Mouse (Mus musculus): Measurements from ENCODE around the gene Gale.
"Not testable (repeated sequence)": the region's sequence is repeated elsewhere in the genome, so short reads cannot be mapped to it uniquely, and the experiment has no call there.

Gene Gale

DNA sequence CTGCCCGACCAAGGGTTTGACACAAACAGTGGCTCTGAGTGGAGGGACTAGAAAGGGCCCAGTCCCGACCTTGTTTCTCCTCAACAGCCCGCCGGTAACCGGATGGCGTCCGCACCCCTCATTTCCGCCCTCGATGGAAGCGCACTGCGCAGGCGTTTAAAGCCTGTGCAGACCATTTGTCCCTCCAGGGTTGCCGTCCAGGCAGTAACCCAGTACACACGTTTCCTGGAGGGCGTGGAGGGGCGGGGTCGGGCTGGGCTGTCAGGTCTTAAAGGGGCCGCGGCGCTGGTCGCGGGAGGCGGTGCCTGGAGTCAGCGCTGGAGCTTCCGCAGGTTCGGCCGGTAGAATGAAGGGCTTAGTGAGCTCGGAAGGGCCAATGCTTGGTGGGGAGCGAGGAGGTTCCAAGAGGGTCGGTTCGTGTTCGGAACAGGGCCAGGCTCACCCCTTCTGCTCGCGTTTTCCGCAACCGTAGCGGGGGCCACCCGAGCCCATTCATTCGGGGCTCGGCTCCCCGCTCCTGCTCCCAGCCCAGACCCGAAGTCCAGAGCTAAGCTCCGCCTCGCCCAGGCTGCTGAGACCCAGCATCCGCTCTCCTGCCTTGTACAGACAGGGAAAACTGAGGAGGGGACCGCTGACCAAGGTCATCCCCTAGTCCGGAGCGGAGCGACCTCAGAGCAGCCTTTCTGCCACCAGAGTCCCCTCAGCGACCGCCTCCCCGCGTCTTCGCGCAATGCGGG lies at the start of gene Gale:
TSS of gene Gale (plus strand) at position 271 of the 737 bp plus-strand sequence.
- peak; percentile 92 for DNase-seq

DNA sequence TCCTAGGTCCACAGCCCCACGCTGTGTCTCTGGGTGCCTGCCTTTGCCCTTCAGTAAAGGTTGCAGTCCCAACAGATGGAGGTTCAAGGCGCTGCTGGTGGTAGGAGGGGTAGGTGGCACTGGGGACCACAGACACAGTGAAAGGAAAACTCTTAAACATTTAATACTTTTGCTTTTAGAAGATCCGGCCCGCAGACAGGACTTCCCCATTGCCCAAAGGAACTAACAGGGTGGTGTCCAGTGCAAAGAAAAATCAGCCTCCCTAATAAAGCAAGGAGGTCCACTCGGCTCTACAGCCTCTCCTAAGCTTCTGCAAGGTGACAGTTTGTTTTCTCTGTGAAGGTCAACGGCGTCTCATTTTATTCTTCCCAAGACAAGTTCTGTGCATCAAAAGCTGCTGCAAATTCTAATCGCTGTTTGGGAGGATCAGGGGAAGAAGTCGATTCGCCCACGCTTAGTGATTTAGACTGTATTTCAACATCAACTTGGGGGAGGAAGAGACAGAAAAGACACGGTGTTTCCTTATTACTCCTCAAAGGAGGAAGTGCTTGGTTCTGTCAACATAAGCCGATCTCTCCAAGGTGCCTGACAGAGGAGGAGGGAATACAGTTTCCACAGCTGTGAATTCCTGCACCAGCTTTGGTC lies 44.8 kb upstream of the Gale start:
- DNase-seq: no peak

DNA sequence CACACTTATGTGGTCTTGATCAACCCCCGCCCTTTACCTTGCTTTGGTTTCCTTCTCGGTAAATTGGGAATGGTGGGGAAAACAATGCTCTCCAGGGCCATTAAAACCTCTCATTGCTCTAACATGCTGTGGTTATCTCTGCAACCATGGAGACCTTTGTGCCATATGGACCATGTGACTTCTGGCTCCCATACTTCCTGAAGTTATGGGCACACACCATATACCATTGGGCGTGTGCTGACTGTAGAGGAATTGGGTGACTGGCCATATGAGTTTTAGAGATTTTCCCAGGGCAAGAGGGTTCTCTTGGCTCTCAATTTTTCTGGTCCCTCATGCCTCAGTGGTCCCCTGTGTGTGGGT lies 44.3 kb upstream of the Gale start:
- DNase-seq: no peak

DNA sequence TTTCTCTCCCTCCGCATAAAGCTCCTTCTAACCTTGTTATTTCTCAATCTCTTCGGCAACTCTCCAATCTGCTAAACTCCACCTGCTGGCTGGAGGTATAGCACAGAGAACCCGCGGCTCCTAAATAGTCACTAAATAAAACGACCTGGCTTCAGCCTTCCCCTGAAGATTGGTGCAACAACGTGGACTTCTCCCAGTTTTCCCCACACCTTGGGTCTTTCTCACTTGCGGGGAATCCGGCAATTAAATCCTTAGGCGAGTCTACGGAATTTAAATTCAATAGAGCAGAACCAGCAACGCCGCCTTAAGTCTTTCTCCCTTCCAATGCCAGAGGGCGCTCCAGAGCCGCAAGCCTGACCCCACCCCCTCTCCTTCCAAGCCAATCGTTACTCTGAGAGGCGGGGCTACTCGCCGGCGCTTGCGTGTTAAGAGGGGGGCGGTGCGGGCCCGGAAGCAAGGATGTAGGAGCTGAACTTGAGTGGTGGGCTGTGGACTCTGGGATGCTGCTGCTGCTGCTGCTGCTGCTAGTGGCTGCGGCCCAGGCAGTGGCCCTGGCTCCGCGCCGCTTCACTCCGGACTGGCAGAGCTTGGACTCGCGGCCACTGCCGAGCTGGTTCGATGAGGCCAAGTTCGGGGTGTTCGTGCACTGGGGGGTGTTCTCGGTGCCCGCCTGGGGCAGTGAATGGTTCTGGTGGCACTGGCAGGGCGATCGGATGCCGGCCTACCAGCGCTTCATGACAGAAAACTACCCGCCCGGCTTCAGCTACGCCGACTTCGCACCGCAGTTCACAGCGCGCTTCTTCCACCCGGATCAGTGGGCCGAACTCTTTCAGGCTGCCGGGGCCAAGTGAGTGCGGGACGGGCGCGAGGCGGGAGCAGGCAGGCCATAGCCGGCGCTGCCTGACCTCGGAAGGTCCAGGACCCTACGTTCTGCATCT lies 43.0 kb upstream of the Gale start, which contains the start of gene Fuca1:
TSS of gene Fuca1 (plus strand) at position 432 of the 938 bp plus-strand sequence.
- peak; percentile 94 for DNase-seq

DNA sequence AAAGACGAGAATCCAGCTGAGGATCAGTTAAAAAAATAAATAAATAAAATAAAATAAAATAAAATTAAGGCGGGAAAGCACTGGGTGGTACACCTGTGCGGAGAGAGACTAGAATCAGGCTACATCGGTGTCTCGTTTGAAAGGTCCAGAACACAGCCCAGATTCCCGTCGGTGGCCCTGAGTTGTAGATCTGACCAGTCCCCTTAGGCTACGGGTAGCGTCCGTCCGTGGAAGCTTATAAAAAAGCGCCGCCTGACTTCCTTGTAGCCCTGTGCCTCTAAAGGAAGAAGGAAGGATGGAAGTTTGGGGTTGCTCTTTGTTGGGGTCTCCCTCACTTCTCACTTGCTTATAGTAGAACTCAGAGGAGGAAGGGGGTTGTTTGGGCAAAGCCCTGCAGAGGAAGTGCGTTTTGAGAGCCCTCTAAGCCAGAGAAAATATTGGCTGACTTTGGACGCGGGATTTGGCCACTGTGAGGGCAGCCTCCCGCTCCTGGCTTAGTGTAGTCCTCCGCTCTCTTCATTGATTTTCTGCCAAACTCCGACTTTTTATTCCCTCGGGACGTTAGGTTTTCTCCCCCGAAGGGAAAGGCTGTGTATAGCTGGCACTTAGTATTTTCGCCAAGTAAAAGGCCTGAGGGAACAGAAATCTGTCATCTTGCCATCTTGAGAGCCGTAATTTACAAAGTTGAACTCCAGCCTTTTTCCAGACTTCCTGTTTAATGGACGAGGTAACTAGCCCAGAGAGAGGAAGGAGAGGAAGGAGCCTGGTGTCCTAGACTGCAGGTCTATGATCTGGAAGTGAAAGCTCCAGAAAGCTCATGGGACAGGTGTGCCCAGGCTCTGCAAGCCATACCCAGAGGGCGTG lies 42.0 kb upstream of the Gale start:
- no peak for DNase-seq

DNA sequence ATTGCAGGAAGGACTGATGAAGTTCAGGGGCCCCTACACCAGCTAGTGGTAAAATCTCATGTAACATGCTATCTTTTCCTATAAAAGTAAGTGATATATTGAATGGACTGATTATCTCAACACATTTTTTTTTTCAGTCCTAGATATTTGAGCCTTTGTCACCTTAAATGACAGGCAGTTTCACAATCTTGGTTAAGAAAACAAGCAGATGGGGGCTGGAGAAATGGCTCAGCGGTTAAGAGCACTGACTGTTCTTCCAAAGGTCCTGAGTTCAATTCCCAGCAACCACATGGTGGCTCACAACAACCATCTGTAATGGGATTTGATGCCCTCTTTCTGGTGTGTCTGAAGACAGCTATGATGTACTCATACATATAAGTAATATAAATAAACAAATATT lies 41.3 kb upstream of the Gale start:
- DNase-seq: no peak

DNA sequence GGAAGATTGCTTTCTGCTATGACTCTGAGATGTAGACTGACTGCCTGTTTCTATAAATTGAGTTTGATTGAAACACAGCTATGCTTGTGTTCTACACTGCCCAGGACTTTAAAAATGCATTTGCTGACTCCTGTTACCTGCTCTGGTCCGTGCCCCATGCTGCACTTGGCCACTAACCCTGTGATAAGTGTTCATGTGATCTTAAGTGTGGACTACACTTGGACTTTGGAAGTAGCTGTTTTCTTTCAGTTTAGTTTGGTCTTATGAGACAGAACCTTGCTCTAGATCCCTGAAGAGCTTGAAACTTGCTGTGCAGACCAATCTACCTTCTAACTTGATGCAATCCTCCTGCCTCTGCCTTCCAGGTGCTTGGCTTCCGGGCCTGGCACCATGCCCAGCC lies 39.1 kb upstream of the Gale start:
- DNase-seq: no peak

DNA sequence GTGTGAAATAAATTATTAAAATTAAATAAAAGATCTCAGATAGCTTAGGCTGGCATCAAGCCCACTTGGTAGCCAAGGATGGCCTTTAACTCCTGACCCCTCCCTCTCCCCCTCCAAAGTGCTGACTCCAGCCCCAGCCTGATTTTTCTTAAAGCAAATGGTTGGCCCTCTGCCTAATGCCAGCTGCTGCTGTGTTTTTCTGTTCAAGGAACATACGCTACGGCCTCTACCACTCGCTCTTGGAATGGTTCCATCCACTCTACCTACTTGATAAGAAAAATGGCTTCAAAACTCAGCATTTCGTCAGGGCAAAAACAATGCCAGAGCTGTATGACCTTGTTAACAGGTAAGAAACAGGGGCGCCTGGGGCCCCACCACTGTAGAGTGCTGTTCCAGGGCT lies 38.2 kb upstream of the Gale start:
- DNase-seq: no peak

DNA sequence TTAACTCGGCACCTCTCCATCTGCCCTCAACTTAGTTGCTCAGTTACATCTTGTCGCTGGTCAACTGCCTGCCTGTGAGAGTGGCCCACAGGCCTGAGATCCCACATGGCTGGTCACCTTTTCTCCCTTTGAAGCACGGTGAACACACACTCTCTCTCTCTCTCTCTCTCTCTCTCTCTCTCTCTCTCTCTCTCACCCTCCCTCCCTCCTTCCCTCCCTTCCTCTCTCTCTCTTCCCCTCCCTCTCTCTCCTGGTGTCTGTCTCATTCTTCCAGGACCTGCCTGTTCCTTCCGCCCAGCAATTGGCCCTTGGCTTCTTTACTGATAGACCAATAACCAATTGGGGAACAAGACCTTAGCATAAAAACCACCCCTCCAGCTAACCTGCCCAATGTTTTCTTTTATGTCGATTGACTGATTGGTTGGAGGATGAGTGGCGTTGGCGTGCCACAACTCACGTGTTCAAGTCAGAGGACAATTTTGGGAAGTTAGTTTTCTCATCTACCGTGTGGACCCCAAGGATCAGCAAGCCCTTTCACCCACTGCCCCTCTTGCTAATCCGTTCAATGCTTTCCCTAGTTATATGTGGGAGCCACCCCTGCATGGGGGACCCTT lies 37.2 kb upstream of the Gale start:
- DNase-seq: no peak

DNA sequence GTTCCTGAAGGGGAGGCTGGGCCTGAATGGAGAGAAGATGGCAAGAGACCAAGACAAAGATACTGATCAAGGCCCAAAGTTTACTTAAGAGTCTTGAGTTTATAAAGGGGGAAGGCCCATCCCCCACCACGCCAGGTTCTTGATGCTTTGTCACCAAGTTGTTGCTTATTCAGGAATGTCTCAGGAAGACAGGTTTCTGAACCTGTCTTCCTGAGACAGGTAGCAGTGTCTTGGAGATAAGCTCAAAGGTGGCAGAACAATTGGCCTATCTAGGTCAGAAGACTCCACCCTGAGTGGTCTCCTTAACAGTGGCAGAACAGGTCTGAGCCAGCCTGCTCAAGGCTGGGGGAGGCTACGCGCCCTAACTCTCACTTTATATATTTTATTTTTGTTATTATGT lies 36.7 kb upstream of the Gale start:
- DNase-seq: no peak

DNA sequence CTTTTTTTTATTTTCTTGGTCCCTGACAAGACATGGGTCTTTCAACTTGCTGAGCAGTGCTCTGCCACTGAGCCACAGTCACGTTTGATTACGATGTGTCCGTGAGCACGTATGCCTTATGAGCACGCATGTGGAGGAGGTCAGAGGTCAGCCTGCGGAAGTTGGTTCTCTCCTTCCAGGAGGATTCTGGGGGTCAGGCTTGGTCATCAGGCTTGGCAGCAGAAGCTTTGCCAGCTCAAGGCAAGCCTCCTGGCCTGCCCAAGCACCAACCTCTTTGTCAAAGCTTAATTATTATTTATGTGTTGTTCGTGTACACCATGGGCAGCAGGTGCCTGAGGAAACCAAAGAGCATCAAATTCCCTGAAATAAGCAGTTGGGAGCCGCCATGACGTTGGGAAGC lies 35.2 kb upstream of the Gale start:
- no peak for DNase-seq

DNA sequence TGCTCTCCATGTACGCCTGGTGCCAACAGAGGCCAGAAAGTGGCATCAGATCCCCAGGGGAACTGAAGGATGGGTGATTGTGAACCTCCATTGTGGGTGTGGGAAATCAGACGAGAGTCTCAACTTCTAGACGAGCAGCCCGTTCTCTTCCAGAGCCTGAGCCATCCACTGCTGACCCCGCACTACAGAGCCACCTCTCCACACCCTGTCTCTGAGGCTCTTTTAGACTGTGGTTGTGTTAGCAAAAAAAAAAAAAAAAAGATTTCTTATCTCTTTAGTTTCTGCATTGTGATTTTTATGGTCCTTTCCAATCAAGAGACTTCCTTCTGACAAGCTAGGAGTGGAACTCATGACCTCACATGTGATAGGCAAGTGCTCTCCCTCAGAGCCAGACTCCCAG lies 34.1 kb upstream of the Gale start:
- no peak for DNase-seq

DNA sequence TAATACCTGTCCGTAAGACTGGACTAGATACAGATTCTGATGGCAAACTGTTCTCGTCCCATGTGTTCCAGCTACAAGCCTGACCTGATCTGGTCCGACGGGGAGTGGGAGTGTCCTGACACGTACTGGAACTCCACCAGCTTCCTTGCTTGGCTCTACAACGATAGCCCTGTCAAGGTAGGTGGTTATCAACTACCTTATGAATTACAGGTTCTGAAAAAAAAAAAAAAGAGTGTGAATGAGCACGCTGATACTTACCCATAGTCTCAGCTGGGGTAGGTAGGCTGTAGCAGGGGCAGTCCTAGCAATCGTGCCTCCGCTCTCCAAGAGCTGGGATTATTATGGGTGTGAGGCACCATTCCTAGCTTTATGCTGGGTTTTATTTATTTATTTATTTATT lies 33.7 kb upstream of the Gale start:
- no peak for DNase-seq

DNA sequence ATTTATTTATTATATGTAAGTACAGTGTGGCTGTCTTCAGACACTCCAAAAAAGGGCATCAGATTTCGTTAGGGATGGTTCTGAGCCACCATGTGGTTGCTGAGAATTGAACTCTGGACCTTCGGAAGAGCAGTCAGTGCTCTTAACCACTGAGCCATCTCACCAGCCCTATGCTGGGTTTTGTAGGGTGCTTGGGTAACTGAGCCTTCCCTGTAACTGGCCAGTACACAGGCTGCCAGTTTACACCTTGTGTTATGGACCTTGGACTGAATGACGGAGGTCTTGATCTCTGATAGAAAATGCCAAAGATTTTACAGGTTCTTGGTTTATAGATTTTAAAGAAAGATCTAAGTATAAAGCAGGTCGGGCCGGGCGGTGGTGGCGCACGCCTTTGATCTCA lies 33.3 kb upstream of the Gale start:
- DNase-seq: no peak

DNA sequence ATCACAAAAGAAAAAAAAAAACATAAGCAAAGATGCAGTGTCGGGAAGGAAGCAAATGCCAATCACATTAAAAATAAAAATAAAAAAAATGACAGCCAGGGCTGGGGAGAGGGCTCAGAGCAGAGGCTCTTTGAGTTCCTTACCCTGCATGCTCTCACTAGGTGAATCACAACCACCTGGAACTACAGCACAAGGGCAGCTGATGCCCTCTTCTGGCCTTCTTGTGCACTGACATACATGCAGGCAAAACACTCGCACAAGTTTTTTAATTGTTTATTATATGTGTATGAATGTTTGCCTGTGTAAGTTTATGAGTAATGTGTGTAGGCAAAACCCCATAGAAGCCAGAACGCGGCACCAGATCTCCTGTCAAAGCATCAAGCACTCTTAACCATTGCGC lies 31.7 kb upstream of the Gale start:
- no peak for DNase-seq

DNA sequence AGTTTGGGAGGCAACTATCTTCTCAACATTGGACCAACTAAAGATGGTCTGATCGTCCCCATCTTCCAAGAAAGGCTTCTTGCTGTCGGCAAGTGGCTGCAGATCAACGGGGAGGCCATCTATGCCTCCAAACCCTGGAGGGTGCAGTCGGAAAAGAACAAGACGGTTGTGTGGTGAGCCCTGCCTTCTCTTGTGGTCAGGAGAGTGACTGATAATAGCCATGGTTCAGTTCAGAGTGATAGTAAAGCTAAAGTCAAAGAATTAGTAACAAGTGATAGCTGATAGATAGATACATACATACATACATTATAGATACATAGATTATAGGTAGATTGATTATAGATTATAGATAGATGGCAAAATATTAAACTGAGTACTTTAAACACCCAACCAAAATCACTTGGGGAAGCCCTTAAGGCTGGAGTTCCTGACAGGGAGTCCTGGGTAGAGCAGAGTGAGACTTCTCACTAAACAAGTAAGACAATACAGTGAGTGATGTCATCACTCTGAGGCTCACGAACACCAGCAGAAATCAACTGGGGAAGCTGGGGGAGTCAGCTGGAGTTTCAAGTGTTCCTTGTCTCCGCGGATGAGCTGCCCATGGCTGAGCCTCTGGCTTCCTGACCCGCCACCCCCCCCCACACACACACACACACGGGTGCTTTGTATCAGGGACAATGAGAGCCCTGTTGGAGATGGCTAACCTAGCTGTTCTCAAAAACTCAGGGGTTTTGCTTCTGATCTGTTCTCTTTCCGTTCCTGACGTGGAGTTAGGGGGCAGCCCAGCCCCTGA lies 28.6 kb upstream of the Gale start:
- no peak for DNase-seq

DNA sequence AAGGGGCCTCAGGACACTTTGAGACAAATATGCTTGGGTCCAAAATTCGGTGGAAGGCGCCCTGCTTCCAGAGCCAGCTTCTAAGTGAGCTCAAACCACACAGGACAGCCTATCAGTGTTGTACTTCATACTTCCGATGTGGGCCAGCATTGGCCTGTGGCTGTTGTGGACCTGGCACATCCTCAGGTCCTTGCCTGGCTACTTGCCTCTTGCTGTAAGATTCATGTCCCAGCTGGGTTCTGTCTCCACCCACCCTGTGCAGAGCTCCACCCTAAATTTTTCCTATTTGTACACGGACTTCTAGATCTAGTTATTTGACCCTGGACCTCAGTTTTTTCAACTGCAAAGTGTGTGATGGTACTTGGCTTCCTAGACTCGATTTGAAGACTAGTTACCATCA lies 28.0 kb upstream of the Gale start:
- DNase-seq: no peak

DNA sequence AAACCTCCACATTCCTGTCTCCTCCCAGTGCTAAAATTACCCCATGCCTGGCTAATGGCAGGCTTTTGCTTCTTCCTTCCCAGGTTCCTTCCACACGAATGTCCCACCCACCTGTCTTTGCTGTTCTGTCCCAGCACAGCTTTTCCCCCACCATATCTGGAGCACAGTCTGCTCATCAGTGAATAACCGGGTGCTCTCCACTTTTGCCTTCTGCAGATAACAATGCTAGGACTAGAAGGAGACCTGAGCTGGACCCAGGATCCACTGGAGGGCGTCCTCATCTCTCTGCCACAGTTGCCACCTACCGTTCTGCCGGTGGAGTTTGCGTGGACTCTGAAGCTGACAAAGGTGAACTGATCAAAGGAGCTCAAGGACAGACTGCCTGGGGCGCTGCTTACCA lies 24.7 kb upstream of the Gale start:
- DNase-seq: no peak

DNA sequence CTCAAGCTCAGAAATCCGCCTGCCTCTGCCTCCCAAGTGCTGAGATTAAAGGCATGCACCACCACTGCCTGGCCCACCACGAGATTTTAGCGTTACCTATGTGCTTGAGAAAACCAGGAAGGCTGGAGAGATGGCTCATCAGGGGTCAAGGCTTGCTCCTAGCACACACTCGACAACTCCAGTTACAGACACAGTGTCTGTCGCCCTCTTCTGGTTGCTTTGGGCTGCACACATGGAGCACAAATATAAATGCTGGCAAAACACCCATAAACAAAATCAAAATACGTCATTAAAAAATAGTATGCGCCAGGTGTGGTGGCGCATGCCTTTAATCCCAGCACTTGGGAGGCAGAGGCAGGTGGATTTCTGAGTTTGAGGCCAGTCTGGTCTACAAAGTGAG lies 22.5 kb upstream of the Gale start:
- not testable (repeated sequence) for DNase-seq

DNA sequence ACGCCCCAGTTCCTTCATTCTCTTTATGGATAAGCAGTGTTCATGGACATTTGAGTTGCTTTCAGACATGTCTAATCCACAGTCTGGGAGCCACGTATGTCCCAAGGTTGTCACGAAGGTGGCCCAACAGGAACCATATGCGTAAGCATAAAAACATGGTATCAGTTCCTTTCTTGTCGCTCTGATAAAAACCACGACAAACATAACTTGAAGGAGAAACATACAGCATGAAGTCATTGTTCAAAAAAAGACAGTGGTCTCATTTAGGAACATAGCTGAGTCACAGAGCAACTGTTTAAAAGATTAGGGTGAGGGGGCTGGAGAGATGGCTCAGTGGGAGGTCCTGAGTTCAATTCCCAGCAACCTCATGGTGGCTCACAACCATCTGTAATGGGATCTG lies 21.3 kb upstream of the Gale start:
- no peak for DNase-seq

DNA sequence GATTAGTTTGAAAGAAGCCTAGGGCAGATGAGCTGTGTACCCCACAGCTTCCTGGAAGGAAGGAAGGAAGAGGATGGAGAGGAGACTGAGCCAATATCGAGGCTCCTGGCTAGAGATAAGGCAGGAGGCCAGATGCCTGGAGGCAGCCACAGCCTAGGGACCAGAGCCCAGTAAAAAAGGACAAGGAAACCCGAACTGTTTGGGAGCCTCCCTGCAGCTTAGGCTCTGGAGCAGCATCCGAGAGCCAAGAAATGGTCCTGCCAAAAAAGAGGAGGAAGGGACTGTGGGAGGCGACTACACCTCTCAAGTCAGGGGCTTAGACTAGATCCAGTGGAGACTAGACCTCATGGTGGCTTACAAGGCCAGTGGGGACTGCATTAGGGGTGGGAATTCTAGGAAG lies 20.1 kb upstream of the Gale start:
- DNase-seq: no peak

DNA sequence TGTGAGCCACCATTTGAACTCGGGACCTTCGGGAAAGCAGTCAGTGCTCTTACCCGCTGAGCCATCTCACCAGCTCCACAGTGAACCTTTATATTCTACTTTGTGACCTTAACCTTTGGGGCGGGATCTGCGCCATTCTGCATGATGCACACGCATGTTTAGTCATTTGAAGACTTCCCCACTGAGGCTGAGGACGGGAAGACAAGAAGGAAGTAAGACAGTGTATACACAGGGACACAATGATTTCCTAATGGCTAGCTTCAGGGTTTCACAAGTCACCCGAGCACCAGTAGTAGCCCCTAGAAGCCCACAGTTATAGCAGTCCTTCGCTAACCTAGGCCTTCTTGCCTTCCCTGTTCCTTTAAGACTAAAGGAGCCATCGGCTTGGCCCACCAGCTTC lies 17.8 kb upstream of the Gale start:
- no peak for DNase-seq
